ENCODE assay signal across 26 mouse cellular contexts in genomic region chr12:53066321-53066720, GRCm38 (mm10).
A peak's percentile ranks its signal among the peaks of the same experiment; 100 is the strongest.
DNase-seq lines count a peak whose midpoint lies in the region; ATAC-seq lines count a peak whose summit lies in the region.
"Had no signal": no experiment of that assay in that cellular context is flagged by ENCODE, and none has a peak within 500 bp of the region (broad histone marks: within the 10 kb centered on the region; RNA-seq: fewer than 3 reads in every experiment).

No protein-coding gene starts in this region.

- DNase-seq in forebrain, embryonic 10.5 days (ENCODE audit: extremely low spot score, low spot score) = no peak
- DNase-seq in forebrain, embryonic 14.5 days (ENCODE audit: low spot score) = no peak
- DNase-seq in hindbrain, embryonic 10.5 days (ENCODE audit: low spot score) = peak; percentile 6
- DNase-seq in midbrain, embryonic 10.5 days (ENCODE audit: low spot score) = peak; percentile 16
- DNase-seq in neural tube, embryonic 11.5 days (ENCODE audit: low spot score) = peak; percentile 24
- no peak for DNase-seq in neural tube, embryonic 10.5 days (ENCODE audit: extremely low spot score, low spot score)
- DNase-seq: adrenal gland, adult 8-10 months; adrenal gland, postnatal 25 days; cerebellum, adult 11-12 months; cerebellum, adult 8-10 months; cerebellum, postnatal 10 days; cerebellum, postnatal 36 days; gastrocnemius, postnatal 10 days; gastrocnemius, postnatal 36 days; heart, adult 2 months; heart, postnatal 14 days; heart, postnatal 4 days had no signal

- H3K4me3 ChIP-seq in forebrain, embryonic 10.5 days = no peak overlapping the region
- no peak overlapping the region for H3K4me3 ChIP-seq in forebrain, embryonic 14.5 days (ENCODE audit: low read depth, low read length)
- no peak overlapping the region for H3K4me3 ChIP-seq in hindbrain, embryonic 10.5 days
- no peak overlapping the region for H3K4me3 ChIP-seq in hindbrain, embryonic 16.5 days (ENCODE audit: low read length)
- no peak overlapping the region for H3K4me3 ChIP-seq in midbrain, embryonic 10.5 days
- no peak overlapping the region for H3K4me3 ChIP-seq in midbrain, embryonic 15.5 days
- no peak overlapping the region for H3K4me3 ChIP-seq in neural tube, embryonic 11.5 days (ENCODE audit: low read depth, low read length)
- H3K4me3 ChIP-seq: forebrain, embryonic 13.5 days; heart, adult 2 months; heart, embryonic 10.5 days; heart, embryonic 13.5 days; hindbrain, embryonic 15.5 days had no signal

- H3K9ac ChIP-seq in forebrain, embryonic 14.5 days (ENCODE audit: low read length) = no peak overlapping the region
- H3K9ac ChIP-seq in hindbrain, embryonic 16.5 days (ENCODE audit: low read depth, low read length) = no peak overlapping the region
- no peak overlapping the region for H3K9ac ChIP-seq in midbrain, embryonic 15.5 days
- H3K9ac ChIP-seq in neural tube, embryonic 11.5 days (ENCODE audit: low read length) = no peak overlapping the region
- H3K9ac ChIP-seq: forebrain, embryonic 13.5 days; heart, embryonic 13.5 days; hindbrain, embryonic 15.5 days had no signal

- H3K4me1 ChIP-seq in forebrain, embryonic 10.5 days = peaks cover 89% of the 10 kb centered on the region
- H3K4me1 ChIP-seq in forebrain, embryonic 14.5 days (ENCODE audit: control insufficient read depth, insufficient read depth, low read length) = peaks cover 48% of the 10 kb centered on the region
- H3K4me1 ChIP-seq in hindbrain, embryonic 10.5 days (replicated peaks) = peaks cover 82% of the 10 kb centered on the region
- H3K4me1 ChIP-seq in hindbrain, embryonic 16.5 days (ENCODE audit: control insufficient read depth, insufficient read depth, low read depth, low read length) = peaks cover 20% of the 10 kb centered on the region
- H3K4me1 ChIP-seq in midbrain, embryonic 10.5 days = peaks cover 89% of the 10 kb centered on the region
- peaks cover 45% of the 10 kb centered on the region for H3K4me1 ChIP-seq in midbrain, embryonic 15.5 days
- peaks cover 19% of the 10 kb centered on the region for H3K4me1 ChIP-seq in neural tube, embryonic 11.5 days (ENCODE audit: control insufficient read depth, insufficient read depth, low read length)
- H3K4me1 ChIP-seq: heart, embryonic 10.5 days had no signal

- no peak overlapping the region for H3K4me2 ChIP-seq in forebrain, embryonic 14.5 days (ENCODE audit: low read length)
- no peak overlapping the region for H3K4me2 ChIP-seq in hindbrain, embryonic 16.5 days (ENCODE audit: low read length)
- H3K4me2 ChIP-seq in midbrain, embryonic 15.5 days = no peak overlapping the region
- no peak overlapping the region for H3K4me2 ChIP-seq in neural tube, embryonic 11.5 days (ENCODE audit: low read depth)
- H3K4me2 ChIP-seq: forebrain, embryonic 13.5 days; heart, embryonic 13.5 days; hindbrain, embryonic 15.5 days had no signal

- WGBS in forebrain, embryonic 10.5 days = 71% methylated on average over 9 of the region's 9 CpGs
- WGBS in forebrain, embryonic 14.5 days = 62% methylated on average over 9 of the region's 9 CpGs
- WGBS in hindbrain, embryonic 10.5 days = 77% methylated on average over 9 of the region's 9 CpGs
- 62% methylated on average over 9 of the region's 9 CpGs for WGBS in hindbrain, embryonic 16.5 days
- WGBS in midbrain, embryonic 10.5 days = 68% methylated on average over 9 of the region's 9 CpGs
- WGBS in midbrain, embryonic 15.5 days = 60% methylated on average over 9 of the region's 9 CpGs
- WGBS in neural tube, embryonic 11.5 days = 70% methylated on average over 9 of the region's 9 CpGs

- no peaks in the 10 kb centered on the region for H3K9me3 ChIP-seq in forebrain, embryonic 10.5 days
- no peaks in the 10 kb centered on the region for H3K9me3 ChIP-seq in forebrain, embryonic 14.5 days (replicated peaks; ENCODE audit: control insufficient read depth, low read length)
- H3K9me3 ChIP-seq in hindbrain, embryonic 10.5 days = no peaks in the 10 kb centered on the region
- no peaks in the 10 kb centered on the region for H3K9me3 ChIP-seq in hindbrain, embryonic 16.5 days (ENCODE audit: control insufficient read depth, low read length)
- no peaks in the 10 kb centered on the region for H3K9me3 ChIP-seq in midbrain, embryonic 10.5 days (replicated peaks)
- no peaks in the 10 kb centered on the region for H3K9me3 ChIP-seq in midbrain, embryonic 15.5 days
- H3K9me3 ChIP-seq in neural tube, embryonic 11.5 days (ENCODE audit: control insufficient read depth, low read length) = no peaks in the 10 kb centered on the region
- H3K9me3 ChIP-seq: forebrain, embryonic 13.5 days; heart, embryonic 10.5 days; heart, embryonic 13.5 days; hindbrain, embryonic 15.5 days had no signal

- H3K27me3 ChIP-seq in forebrain, embryonic 10.5 days (ENCODE audit: poor library complexity, severe bottlenecking) = no peaks in the 10 kb centered on the region
- H3K27me3 ChIP-seq in forebrain, embryonic 14.5 days (replicated peaks; ENCODE audit: control insufficient read depth, insufficient read depth, low read length) = no peaks in the 10 kb centered on the region
- no peaks in the 10 kb centered on the region for H3K27me3 ChIP-seq in hindbrain, embryonic 10.5 days (ENCODE audit: insufficient read depth, poor library complexity, severe bottlenecking)
- H3K27me3 ChIP-seq in hindbrain, embryonic 16.5 days (replicated peaks; ENCODE audit: control insufficient read depth, insufficient read depth, low read length) = no peaks in the 10 kb centered on the region
- no peaks in the 10 kb centered on the region for H3K27me3 ChIP-seq in midbrain, embryonic 10.5 days (ENCODE audit: low read depth, poor library complexity, severe bottlenecking)
- H3K27me3 ChIP-seq in midbrain, embryonic 15.5 days (replicated peaks) = no peaks in the 10 kb centered on the region
- no peaks in the 10 kb centered on the region for H3K27me3 ChIP-seq in neural tube, embryonic 11.5 days (ENCODE audit: control insufficient read depth, insufficient read depth, low read length)
- H3K27me3 ChIP-seq: forebrain, embryonic 13.5 days; heart, embryonic 13.5 days; hindbrain, embryonic 15.5 days had no signal

- ATAC-seq in forebrain, embryonic 14.5 days = no peak
- ATAC-seq in hindbrain, embryonic 16.5 days = no peak
- no peak for ATAC-seq in midbrain, embryonic 15.5 days (replicated peaks)
- ATAC-seq in neural tube, embryonic 11.5 days (ENCODE audit: insufficient read depth, low FRiP score, low TSS enrichment) = no peak
- ATAC-seq: activated CD4-positive, CD25-positive, alpha-beta regulatory T cell, adult 4 months; forebrain, embryonic 13.5 days; inflammation-experienced regulatory T-cells, adult 6 months; intestine, embryonic 16.5 days had no signal

- H3K36me3 ChIP-seq in forebrain, embryonic 10.5 days (replicated peaks) = no peaks in the 10 kb centered on the region
- no peaks in the 10 kb centered on the region for H3K36me3 ChIP-seq in forebrain, embryonic 14.5 days (ENCODE audit: control insufficient read depth, insufficient read depth, low read length)
- no peaks in the 10 kb centered on the region for H3K36me3 ChIP-seq in hindbrain, embryonic 10.5 days
- H3K36me3 ChIP-seq in hindbrain, embryonic 16.5 days (ENCODE audit: control insufficient read depth, insufficient read depth, low read length) = no peaks in the 10 kb centered on the region
- no peaks in the 10 kb centered on the region for H3K36me3 ChIP-seq in midbrain, embryonic 10.5 days
- H3K36me3 ChIP-seq in midbrain, embryonic 15.5 days (replicated peaks) = no peaks in the 10 kb centered on the region
- H3K36me3 ChIP-seq in neural tube, embryonic 11.5 days (ENCODE audit: control insufficient read depth, insufficient read depth, low read length) = no peaks in the 10 kb centered on the region
- H3K36me3 ChIP-seq: heart, embryonic 10.5 days; heart, embryonic 13.5 days; hindbrain, embryonic 15.5 days had no signal

- H3K27ac ChIP-seq in forebrain, embryonic 10.5 days = peak overlapping the region; percentile 87
- no peak overlapping the region for H3K27ac ChIP-seq in forebrain, embryonic 14.5 days (ENCODE audit: low read depth, low read length)
- H3K27ac ChIP-seq in hindbrain, embryonic 10.5 days = peak overlapping the region; percentile 70
- H3K27ac ChIP-seq in hindbrain, embryonic 16.5 days (ENCODE audit: low read depth, low read length) = no peak overlapping the region
- H3K27ac ChIP-seq in midbrain, embryonic 10.5 days (replicated peaks) = peak overlapping the region; percentile 88
- no peak overlapping the region for H3K27ac ChIP-seq in midbrain, embryonic 15.5 days
- no peak overlapping the region for H3K27ac ChIP-seq in neural tube, embryonic 11.5 days (ENCODE audit: low read depth, low read length)
- H3K27ac ChIP-seq: forebrain, embryonic 13.5 days; heart, adult 2 months; heart, embryonic 10.5 days; heart, embryonic 13.5 days; hindbrain, embryonic 15.5 days had no signal

Comparison
In these comparisons a context has a peak if more than half of its experiments do, and no peak if none do; other contexts are left out.
1. DNase-seq: peak in hindbrain, embryonic 10.5 days (single experiment), midbrain, embryonic 10.5 days (single experiment) and neural tube, embryonic 11.5 days (single experiment); none in forebrain, embryonic 10.5 days (single experiment), forebrain, embryonic 14.5 days (single experiment) and neural tube, embryonic 10.5 days (single experiment).
2. H3K27ac ChIP-seq: peak in forebrain, embryonic 10.5 days (single experiment), hindbrain, embryonic 10.5 days (single experiment) and midbrain, embryonic 10.5 days (single experiment); none in forebrain, embryonic 14.5 days (single experiment), hindbrain, embryonic 16.5 days (single experiment), midbrain, embryonic 15.5 days (single experiment) and neural tube, embryonic 11.5 days (single experiment).